Mouse (Mus musculus): Measurements from ENCODE around the gene Exosc10.

Gene Exosc10

GRCm38 (mm10) chr4:148558297-148559000, at the start of gene Exosc10:
TSS of gene Exosc10 (plus strand) at chr4:148558429.
- peak; percentile 92 to 93 for DNase-seq

GRCm38 (mm10) chr4:148509450-148510084, 48.7 kb upstream of the Exosc10 start:
- DNase-seq = no peak

- DNase-seq = no peak
Observed at GRCm38 (mm10) chr4:148510691-148511090, 47.5 kb upstream of the Exosc10 start.

- no peak for DNase-seq
Observed at GRCm38 (mm10) chr4:148511334-148511733, 46.9 kb upstream of the Exosc10 start.

- DNase-seq = no peak
Observed at GRCm38 (mm10) chr4:148513021-148513559, 45.1 kb upstream of the Exosc10 start.

GRCm38 (mm10) chr4:148515313-148515712, 42.9 kb upstream of the Exosc10 start:
- DNase-seq = peak; percentile 17 to 54

GRCm38 (mm10) chr4:148517809-148518208, 40.4 kb upstream of the Exosc10 start:
- no peak for DNase-seq

- DNase-seq = no peak
Observed at GRCm38 (mm10) chr4:148518235-148518795, 39.9 kb upstream of the Exosc10 start.

GRCm38 (mm10) chr4:148523538-148523937, 34.7 kb upstream of the Exosc10 start:
- DNase-seq = no peak

- DNase-seq = no peak
Observed at GRCm38 (mm10) chr4:148527158-148527910, 30.9 kb upstream of the Exosc10 start.

GRCm38 (mm10) chr4:148530351-148530750, 27.9 kb upstream of the Exosc10 start:
- no peak for DNase-seq

- no peak for DNase-seq
Observed at GRCm38 (mm10) chr4:148530778-148531177, 27.5 kb upstream of the Exosc10 start.

GRCm38 (mm10) chr4:148531341-148531740, 26.9 kb upstream of the Exosc10 start:
- DNase-seq = no peak

- no peak for DNase-seq
Observed at GRCm38 (mm10) chr4:148532516-148532915, 25.7 kb upstream of the Exosc10 start.

GRCm38 (mm10) chr4:148533613-148534328, 24.5 kb upstream of the Exosc10 start:
- peak; percentile 67 to 68 for DNase-seq

GRCm38 (mm10) chr4:148535876-148536275, 22.4 kb upstream of the Exosc10 start:
- DNase-seq = peak; percentile 78 to 82

- DNase-seq = peak; percentile 50 to 64
Observed at GRCm38 (mm10) chr4:148549106-148549505, 9.1 kb upstream of the Exosc10 start.

- no peak for DNase-seq
Observed at GRCm38 (mm10) chr4:148557766-148558165, 463 bp upstream of the Exosc10 start.

GRCm38 (mm10) chr4:148562676-148563075, 4.4 kb downstream of the Exosc10 start:
- DNase-seq = no peak

- no peak for DNase-seq
Observed at GRCm38 (mm10) chr4:148563595-148563994, 5.4 kb downstream of the Exosc10 start.

- no peak for DNase-seq
Observed at GRCm38 (mm10) chr4:148570138-148570537, 11.9 kb downstream of the Exosc10 start.

- DNase-seq = no peak
Observed at GRCm38 (mm10) chr4:148570693-148571295, 12.6 kb downstream of the Exosc10 start.

All from cerebellum, postnatal 14 days (tissue).